Mouse (Mus musculus) olfactory bulb, adult 2 months (tissue): ENCODE results near the gene Gm47995.

Experiments
- CTCF ChIP-seq: fragments of 200-500 bp; IDR thresholded peaks from 2 replicates; pipeline ENCODE4 v1.5.1; 2012; ENCODE audit warnings: low read depth, mild to moderate bottlenecking, low read length, moderate library complexity; ENCODE audit not compliant: insufficient read depth
- POLR2A ChIP-seq: fragments of 200-500 bp; IDR thresholded peaks from 2 replicates; pipeline ENCODE4 v1.6.1; 2012; ENCODE audit warnings: mild to moderate bottlenecking, low read depth, low read length, moderate library complexity; ENCODE audit not compliant: insufficient read depth

GRCm38 (mm10) chr1:151220098-151220497 lies 21.9 kb downstream of the Gm47995 start:
- TF ChIP-seq CTCF = no peak
- no peak for TF ChIP-seq POLR2A
